Mouse (Mus musculus): ENCODE measurements around the gene Lrmda.
A peak's percentile ranks its signal among the peaks of the same experiment; 100 is the strongest.

The Lrmda gene

DNA sequence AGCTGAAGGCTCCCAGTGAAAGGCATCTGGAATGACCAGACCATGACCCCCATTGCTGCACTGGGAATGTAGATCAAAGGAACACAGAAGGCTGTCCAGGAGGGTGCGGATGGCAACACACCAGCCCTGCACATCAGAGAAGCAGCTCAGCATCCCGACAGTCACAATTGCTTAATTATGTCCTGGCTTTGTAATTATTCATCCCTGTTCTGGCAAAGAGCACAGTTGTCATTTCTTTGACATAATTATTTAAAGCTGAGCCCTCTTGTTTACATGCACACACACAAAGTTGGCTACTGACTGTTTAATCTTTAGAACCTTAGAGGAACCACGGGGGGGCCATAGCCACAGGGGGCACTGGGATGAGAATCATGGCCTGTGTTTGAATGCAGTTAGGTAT lies 580.7 kb downstream of the Lrmda start:
- DNase-seq, result no peak

DNA sequence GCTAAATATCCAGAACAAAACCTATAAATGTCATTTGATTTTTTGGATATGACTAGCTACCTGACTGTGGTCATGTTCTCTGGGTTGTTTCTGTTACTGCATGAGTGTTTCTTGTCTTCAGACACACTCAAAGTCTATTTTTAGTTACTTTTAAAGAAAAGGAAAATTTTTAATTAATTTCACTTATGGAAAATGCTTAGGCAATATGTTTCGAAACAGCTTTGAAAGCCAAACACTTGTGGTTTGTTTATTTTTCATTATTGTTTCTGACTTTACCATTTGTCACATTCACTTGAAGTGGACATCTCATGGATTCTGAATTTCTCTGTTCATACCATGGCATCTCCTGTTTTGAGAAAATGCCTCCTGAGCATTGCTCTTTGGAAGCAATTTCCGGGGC lies 582.8 kb downstream of the Lrmda start:
- no peak for DNase-seq

DNA sequence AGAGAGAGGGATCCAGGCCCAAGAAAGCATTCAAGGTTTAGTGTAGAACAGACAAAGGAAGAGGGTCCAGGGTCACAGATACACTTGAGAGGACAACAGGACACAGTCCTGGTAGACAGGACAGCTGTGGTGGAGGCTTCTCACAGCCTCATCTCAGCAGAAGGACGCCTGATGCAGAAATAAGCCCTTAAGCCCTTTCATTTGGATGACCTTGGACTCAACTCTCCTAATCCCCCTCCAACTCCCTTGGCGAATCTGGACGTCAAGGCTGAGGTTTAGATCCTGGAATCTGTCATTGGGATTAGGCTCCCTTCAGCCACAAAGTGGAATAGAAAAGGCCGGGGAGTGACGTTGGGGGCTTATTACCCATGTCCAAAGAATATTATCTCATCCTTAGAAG lies 589.1 kb downstream of the Lrmda start:
- DNase-seq, result no peak

DNA sequence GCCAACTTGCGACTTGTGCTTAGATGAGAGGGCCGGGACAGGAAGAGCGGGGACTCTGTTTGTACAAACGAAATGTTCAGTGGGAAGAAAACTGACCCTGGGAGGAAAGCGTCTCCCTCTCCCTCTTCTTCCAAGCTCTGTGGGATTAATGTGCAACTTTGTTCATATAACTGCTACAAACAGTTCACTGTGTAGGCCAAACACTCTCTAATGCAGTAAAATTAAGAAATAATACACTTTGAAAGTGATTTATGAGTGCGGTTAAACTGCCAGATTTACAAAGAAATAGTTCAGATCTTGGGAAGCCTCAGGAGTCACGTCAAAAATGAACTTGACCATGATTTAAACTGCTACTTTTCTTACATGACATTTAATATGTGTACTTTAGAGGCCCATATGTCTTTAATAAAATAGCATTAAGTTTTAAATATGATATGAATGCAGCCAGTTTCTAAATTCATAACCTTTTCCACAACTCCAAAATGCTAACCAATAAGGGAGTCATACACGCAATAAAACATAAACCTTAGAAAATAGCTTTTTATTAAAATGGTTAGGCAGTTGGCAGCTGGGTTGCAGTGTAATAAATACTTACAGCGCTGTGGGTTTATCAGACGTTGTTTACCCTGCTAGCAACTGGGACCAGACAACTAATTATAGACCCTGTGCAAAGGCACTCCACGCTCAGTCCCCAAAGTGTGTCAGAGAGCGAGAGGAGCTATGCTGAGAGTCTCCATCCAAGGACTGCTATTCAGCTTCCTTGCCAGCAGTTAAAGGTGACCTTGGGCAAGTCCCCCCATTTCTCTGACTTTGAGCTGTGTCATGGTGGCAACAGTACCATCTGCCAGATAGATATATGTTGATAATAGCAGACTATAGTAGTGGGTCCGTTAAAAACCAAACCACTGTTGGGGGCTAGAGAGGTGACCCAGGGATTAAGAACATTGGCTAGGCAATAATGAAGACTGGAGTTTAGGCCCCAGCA lies 590.0 kb downstream of the Lrmda start:
- no peak for DNase-seq

DNA sequence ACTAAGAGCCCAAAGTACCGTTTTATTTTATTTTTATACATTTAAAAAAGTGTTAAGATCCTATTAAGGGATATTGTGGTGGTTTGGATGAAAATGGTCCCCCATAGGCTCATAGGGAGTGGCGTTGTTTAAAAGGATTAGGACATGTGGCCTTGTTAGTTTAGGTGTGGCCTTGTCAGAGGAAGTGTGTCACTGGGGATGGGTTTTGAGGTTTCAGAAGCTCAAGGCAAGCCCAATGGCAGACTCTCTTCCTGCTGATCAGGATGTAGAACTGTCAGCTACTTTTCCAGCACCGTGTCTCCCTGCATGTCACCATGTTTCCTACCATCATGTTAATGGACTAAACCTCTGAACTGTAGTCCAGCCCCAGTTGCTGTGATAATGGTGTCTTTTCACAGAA lies 591.5 kb downstream of the Lrmda start:
- no peak for DNase-seq

DNA sequence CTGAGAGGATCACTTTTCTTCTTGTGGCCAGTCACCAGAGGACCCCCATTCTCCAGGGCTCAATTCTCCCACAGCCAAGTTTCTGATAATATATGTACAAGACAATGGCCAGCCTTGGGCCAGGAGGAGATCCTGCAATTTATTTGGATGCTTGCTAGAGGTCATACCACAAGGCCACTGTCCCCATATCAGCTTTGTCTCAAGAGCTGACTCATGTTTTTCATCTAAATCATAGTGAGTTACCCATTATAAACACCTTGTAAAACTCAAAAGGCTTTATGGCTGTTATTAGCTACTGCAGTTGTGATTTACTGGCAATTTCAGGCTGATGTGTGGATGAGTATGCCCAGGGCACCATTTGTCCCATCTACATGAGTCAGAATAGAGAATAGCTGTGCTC lies 600.7 kb downstream of the Lrmda start:
- DNase-seq, result no peak

DNA sequence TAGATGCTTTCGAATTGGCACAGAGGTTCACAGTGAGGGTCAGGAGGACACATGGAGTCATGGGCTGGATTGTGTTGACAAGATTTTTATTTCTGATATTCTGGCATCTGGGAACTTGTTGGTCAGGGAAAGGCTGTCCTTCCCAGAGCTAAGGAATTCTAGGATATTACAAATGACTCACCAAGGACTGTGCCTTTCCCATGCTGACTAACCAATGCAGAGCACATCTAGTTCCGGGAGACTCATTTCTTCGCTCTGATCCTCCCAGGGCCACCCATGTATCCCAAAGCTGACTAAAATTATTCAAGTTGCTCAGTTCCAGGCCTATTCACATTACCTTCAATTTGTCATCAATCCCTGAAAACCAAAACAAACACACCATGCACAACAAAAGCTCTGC lies 602.4 kb downstream of the Lrmda start:
- DNase-seq, result no peak

DNA sequence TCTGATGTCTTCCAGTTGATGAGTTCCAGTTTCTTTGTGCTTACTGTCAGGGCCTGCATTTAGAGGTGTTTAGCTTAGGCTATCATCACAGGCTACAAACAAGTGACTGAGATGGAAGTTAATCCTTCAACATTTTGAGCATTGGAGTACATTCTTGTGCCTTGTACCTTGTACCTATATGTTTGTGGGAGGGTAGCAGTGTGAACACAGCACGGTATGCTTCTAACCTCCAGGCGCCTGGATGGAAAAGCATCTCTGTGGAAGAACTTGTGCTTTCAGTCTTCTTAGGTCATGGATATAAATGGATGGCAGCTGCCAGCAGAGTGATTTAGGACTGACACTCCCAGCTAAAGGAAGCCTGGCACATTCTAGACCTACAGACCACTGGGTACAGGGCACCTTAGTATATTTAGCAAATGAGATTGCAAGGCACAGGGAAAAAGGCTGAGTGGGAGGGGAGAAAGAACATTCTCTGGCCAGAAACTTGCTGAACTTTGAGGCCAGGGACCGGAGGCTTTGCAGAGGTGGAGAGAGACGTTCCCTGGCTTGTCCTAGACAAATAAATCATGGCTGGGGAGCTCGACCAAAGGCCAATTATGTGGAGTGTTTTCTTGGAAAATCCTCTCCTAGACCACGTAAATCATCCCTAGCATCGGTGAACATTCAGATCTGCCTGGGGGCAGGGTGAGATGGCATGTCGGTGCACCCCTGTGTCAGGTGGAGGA lies 607.8 kb downstream of the Lrmda start:
- peak; percentile 92 for DNase-seq

DNA sequence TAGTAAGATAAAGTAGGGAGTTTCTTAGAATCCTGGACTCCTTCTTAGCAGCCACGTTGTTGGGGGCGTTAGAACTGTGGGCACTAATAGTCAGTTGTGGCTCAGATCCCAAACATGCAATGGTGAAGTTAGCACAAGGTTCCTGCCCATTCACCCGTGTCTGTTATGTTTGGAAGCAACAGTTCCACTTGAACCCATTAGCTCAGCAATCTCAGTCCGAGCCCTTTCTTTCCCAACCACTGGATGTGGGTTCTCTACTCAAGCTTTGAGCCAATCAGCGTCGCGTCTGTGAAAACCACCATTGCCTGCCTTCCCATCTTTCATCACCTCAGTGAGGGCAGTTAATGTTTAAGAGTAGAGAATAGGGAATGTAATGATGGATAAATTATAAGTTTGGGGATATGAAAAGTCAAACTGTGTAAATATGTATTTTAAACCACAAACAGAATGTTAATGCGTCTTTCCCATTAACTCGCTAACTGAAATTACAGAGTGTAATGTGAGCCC lies 610.9 kb downstream of the Lrmda start:
- peak; percentile 91 for DNase-seq

DNA sequence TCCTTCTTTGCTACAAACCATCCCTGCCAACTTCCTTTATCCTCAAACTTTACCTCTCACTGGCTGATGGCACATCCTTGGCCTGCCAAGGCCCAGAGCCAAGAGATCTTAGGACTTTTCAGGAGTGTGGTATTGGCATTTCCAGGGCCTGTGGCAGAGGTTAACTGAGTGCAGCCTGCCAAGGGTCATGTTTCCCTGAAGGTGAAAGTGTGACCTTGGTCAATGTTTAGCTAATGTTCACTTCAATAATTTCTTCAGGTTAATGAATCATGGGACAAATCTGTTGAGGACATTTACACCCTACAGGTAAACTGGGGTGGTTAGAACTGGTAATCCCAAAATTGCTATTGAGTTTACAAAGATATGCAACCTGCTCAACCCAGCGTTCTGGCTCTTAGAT lies 614.1 kb downstream of the Lrmda start:
- DNase-seq, result peak; percentile 96

DNA sequence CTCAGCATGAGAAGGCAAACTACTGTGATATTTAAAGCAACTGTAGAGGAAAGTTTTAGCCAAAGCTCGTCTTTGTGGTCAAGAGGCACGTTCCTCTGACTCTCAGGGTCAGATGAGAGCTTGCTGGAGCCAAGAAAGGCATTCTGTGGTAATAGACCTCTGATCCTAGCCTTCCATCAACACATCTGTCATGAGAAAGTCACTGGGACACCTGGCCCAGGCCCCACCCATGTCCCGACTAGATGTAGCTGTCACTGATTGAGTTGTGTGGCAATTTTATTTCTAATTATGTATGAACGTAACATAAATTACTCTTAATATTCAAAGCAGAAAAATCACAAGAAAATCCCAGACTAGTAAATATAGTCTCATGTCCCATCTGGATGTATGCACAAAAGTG lies 624.0 kb downstream of the Lrmda start:
- no peak for DNase-seq

DNA sequence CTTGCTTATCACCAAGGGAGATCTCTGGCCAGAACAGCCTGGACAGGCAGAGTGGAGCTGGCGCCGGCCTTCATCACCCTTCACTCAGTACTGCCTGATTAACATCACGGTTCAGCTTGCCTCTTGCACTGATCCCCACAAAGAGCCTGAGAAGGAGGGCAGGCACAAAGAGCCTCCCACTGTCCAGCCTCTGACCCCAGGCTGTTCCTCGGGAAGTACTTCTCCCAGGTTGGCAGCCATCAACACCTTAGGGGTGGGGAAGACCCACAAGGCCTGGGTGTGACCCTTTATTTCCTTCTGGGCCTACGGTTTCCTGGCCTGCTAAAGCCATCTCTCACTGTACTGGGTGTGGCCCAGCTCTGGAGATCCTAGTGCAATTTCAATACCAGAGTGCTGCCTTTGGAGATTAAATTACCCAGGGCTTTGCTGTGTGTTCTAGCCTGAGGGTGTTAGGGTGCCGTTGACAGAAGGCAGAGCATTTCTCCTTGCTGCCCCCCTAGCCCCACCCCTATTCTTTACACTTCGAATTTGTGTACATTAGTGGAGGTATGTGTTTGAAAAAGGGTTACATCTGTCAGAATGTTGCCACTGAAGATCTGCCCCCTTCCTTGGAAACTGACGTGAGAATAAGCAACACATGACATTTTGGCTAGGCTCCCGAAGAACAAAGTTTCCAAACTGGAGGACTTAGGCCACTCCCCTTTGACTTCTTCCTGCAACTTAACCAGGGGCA lies 628.5 kb downstream of the Lrmda start:
- peak; percentile 66 for DNase-seq

DNA sequence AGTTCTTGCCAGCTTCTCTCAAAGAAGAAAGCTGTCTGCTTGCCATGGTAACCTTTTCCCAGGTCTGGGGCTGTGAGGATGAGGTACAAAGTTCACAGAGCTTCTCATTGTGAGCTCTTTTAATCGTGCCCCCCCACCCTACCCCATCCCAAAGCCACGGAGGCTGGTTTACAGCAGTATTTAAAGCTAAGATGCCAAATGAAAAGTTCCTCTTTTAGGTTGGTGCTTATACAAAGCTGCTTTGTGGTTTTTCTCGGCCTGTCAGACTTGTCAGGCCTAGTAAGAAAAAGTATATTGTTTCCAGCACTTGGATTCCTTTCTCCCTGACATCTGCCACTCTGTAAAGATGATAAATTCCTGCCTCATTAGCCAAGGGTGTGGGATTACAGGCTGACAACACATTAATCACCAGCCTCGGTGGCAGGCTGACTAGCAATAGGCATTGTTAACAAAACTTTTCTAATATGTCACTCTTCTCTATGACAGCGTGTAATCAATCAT lies 629.9 kb downstream of the Lrmda start:
- peak; percentile 54 for DNase-seq

DNA sequence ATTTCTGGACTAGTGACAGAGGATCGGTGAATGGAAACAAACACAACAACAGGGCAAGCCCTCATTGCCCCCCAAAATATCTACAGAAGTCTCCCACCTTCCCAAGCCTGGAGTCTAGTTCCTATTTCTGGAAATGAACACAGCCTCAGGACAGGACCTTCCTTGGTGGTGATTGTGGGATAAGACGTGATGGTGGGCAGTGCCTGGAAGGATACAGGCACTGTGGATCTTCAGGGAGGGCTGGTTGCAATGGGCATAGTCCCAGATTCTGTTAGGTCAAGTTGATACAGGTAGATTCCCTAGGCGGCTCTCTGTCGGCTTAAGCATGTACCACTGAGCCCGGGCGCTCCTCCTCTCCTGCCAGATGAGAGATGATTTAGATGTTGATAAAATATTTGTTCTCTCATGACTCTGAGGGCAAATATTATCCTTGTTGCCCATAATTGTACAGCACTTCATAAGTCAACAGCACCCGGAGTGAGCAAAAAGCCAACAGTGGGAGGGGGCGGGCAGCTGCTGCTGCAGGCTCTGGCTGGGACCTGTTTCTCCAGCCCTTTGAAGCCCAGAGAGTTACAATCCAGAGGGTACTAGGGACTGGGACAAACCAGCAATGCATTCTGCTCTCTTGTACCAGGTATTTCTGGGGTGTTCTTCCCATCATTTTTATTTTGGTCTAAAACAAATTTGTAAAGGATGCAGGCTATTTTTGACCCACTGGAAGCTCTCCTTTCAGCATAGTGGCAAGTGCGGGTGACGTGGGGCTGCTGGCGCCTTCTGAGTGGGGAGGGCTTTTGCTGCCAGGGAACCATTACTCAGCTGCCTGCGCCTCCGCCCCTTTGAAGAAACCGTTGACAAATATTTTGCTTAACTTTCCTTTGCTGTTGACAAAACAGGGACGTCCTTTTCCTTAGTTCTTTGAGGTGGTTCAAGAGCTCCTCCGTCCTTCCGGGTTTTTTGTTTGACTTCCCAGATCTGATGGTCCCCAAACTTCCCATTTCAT lies 630.8 kb downstream of the Lrmda start:
- DNase-seq, result peak; percentile 29

DNA sequence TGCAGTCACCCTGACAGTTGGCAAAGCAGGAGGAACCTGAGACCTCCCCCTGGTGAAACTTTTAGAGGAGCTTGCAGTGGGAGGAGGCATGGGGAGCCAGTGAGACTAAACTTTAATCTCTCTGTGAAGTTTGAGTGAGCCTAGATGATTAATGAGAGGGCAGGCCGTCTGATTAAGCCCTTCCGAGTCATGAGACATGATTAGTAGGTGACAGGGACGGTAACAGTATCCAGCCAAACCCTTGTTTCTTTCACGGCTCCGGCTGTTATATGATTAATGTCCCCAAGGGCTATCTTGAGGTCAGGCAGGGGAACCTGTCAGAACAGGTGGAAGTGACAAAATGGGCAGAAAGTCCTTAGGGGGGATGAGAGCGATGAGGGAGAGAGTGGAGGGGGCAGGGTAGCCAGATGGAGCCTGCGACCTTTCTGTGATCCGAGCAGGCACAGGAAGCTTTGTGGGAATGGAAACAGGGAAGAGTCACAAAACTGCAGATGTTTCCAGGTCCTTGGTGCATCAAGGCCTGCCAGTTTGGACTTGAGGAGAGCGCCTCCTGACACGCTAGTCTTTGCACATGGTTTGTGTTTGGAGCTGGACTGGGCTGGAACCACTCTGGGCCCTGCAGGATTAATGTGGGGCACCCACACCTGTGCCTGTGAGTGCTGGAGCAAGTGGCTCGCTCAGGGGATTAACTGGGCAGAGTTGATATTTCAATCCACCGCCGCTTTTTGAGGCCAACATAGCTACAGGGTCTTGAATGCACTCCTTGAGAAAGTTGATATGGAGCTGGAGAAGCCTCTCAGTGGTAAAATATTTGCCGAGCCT lies 631.8 kb downstream of the Lrmda start:
- DNase-seq, result peak; percentile 64

DNA sequence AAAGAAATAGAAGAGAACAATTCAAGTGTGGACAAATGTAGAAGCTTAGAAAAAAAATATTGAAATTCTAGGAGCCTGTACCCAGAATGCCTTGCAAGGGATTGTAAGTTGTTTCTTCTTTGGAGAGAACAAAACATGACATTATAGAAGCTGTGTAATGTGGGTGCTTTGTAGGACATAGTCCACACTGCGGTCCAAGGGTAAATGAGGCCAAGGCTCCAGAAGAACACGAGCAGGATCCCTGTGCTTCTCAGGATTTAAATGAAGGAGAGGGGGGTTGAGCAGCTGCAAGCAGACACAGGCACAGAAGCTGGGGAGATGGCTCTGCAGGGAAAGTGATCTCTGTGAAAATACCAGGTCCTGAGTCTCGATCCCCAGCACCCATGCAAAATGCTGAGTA lies 643.0 kb downstream of the Lrmda start:
- DNase-seq, result peak; percentile 45

DNA sequence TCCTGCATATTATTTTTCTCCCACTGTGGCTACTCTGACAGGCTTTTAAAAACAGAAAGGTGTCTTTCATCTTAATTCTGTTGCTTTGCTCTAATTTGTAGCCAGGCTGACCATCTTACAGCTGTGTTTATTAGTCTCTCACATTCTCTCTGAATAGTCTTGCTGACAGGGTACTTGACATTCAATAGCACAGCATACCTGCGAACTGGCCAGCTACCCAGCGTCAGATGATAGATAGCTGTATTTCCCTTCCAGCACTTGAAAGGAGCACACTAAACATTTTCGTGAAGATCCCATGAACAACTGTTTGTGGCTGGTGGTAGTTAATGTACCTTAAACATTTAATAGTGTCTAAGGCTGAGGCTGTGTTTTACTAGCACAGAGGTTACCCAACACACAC lies 646.9 kb downstream of the Lrmda start:
- DNase-seq, result no peak

DNA sequence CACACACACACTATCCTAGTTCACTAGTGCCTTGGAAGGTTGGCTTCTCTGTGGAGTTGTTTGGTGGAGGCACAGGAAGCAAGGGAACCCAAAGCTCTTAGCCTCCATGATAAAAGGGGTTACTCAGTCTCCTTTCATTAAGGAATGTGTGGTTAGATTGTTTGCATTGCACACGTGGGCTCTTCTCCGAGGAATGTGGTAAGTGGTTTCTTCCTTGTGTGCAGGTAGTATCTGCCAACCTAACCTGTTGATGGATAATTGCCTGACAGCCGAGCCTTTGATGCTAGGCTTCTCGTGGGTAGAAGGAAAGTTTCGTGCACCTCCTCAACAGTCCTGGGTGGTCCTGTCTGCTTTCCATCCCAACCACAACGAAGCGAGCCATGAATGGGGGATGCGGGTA lies 648.8 kb downstream of the Lrmda start:
- DNase-seq, result no peak

DNA sequence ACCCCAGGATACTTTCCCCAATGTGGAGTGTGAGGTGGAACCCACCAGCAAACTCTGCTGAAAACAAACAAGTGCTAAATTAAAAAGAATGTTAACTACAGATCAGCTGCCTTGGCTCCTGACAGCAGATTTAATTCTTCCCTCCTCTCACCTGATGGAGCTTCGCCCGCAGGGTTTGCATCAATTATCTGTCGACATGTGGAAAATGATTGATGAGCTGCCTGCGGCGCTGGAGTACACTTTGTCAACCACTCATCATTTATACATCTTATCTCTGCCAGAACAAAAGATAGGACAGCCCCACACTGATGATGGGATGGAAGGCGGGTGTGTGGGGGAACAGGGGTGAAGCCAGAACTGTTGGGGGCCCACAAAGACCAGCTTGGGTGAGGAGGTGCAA lies 649.2 kb downstream of the Lrmda start:
- DNase-seq, result no peak

DNA sequence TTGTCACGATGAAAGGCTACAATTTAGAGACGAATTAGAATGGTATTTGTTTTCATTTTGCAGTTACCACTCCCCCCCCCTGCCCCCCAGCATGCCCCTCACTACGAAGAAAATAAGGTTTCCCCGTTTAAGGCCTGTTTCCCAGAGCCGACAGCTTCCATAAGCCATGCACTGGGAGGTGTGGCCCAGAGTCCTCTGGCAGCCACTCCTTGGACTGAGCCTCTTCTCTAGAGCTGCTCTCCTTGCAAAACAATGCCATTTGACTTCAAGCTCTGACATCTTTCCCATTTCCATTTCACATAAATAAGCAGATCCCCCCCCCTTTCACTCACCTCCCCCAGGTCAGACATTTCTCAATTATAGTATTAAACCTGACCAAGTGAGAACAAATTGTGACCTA lies 654.1 kb downstream of the Lrmda start:
- no peak for DNase-seq
